Mouse (Mus musculus) kidney, adult 2 months (tissue): ENCODE measurements around the gene Sp9.

Experiments used
- CTCF ChIP-seq: fragments of 200-500 bp; conservative IDR thresholded peaks from 2 replicates; pipeline ENCODE4 v1.5.1; 2011; ENCODE audit warnings: low read depth, mild to moderate bottlenecking, control low read depth, low read length, moderate library complexity, mixed read lengths; ENCODE audit not compliant: insufficient read depth, insufficient read length
- POLR2A ChIP-seq: fragments of 200-500 bp; IDR thresholded peaks from one replicate; pipeline ENCODE4 v1.6.1; 2011; ENCODE audit warnings: low read depth, low read length, control low read depth

- TF ChIP-seq CTCF (no peak), POLR2A (no peak)
Observed at GRCm38 (mm10) chr2:73322991-73323390, 51.3 kb downstream of the Sp9 start.
